Mouse (Mus musculus) liver, adult 2 months (tissue): ENCODE measurements at regions not wholly inside any gene's neighbourhood (a gene's known extent, or its start where the extent isn't known, plus 50 kb on each side); places are given as distances from the start of the nearest gene placed in this dataset.

ENCODE experiments used
- CTCF ChIP-seq: fragments of 200-500 bp; IDR thresholded peaks from 2 replicates; pipeline ENCODE4 v1.5.1; 2011; ENCODE audit warnings: low read depth, low read length, control low read depth
- POLR2A ChIP-seq: fragments of 200-500 bp; IDR thresholded peaks from 2 replicates; pipeline ENCODE4 v1.6.1; 2011; ENCODE audit warnings: low read length, control low read depth; ENCODE audit not compliant: insufficient read depth; ENCODE audit errors: extremely low read depth

GRCm38 (mm10) chr14:105725741-105726140, 170.9 kb downstream of the Spry2 start:
- TF ChIP-seq CTCF, result no peak
- no peak for TF ChIP-seq POLR2A
